Mouse (Mus musculus): ENCODE results near the gene Rbp4.

Rbp4 gene

GRCm38 (mm10) chr19:38125219-38125610 lies at the start of gene Rbp4:
Gene Rbp4, minus strand, starts transcription at chr19:38125281.
- no peak for DNase-seq

- no peak for DNase-seq
These were observed 39.6 kb upstream of the Rbp4 start for GRCm38 (mm10) chr19:38164633-38165032.

GRCm38 (mm10) chr19:38161648-38162354 lies 36.7 kb upstream of the Rbp4 start:
- no peak for DNase-seq

- peak in 1 of 2 experiments; percentile 11 for DNase-seq
These were observed 31.2 kb upstream of the Rbp4 start for GRCm38 (mm10) chr19:38156243-38156642.

- DNase-seq = no peak
These were observed 18.6 kb upstream of the Rbp4 start for GRCm38 (mm10) chr19:38143540-38144271.

- DNase-seq = no peak
These were observed 9.7 kb upstream of the Rbp4 start for GRCm38 (mm10) chr19:38134806-38135205.

- no peak for DNase-seq
These were observed 8.9 kb upstream of the Rbp4 start for GRCm38 (mm10) chr19:38133986-38134385.

- no peak for DNase-seq
These were observed 7.4 kb upstream of the Rbp4 start, which contains the start of gene Pde6c for GRCm38 (mm10) chr19:38132481-38132880. Gene Pde6c, plus strand, starts transcription at chr19:38132781.

GRCm38 (mm10) chr19:38126656-38127055 lies 1.6 kb upstream of the Rbp4 start:
- DNase-seq = no peak

GRCm38 (mm10) chr19:38124401-38125218 lies 471 bp downstream of the Rbp4 start:
- DNase-seq = peak; percentile 48 to 57

- DNase-seq = peak in 1 of 2 experiments; percentile 4
These were observed 1.2 kb downstream of the Rbp4 start for GRCm38 (mm10) chr19:38123921-38124320.

GRCm38 (mm10) chr19:38120123-38120760 lies 4.8 kb downstream of the Rbp4 start:
- DNase-seq = no peak

GRCm38 (mm10) chr19:38114834-38115491 lies 10.1 kb downstream of the Rbp4 start:
- no peak for DNase-seq

GRCm38 (mm10) chr19:38112575-38112974 lies 12.5 kb downstream of the Rbp4 start:
- no peak for DNase-seq

GRCm38 (mm10) chr19:38111056-38111455 lies 14.0 kb downstream of the Rbp4 start:
- no peak for DNase-seq

- DNase-seq = no peak
These were observed 15.4 kb downstream of the Rbp4 start for GRCm38 (mm10) chr19:38109506-38110242.

- DNase-seq = no peak
These were observed 17.2 kb downstream of the Rbp4 start for GRCm38 (mm10) chr19:38107871-38108270.

- DNase-seq = peak; percentile 37
These were observed 28.0 kb downstream of the Rbp4 start, which contains the start of gene Ffar4 for GRCm38 (mm10) chr19:38096858-38097758. Gene Ffar4, plus strand, starts transcription at chr19:38097071.

- DNase-seq = no peak
These were observed 28.9 kb downstream of the Rbp4 start for GRCm38 (mm10) chr19:38096231-38096630.

GRCm38 (mm10) chr19:38091512-38091985 lies 33.5 kb downstream of the Rbp4 start:
- DNase-seq = no peak
